In genomic region chr8:85072364-85072929, GRCm38 (mm10) we compare ENCODE assay signal across 9 mouse cellular contexts. TPM values are rescaled to one million over a fixed set of nuclear protein-coding genes. Genes with fewer than 3 reads are reported as not detected.
DNase-seq lines count a peak whose midpoint lies in the region; ATAC-seq and TF ChIP-seq lines count a peak whose summit lies in the region.
"Had no signal": no experiment of that assay in that cellular context is flagged by ENCODE, and none has a peak within 500 bp of the region (broad histone marks: within the 10 kb centered on the region; RNA-seq: fewer than 3 reads in every experiment).

No protein-coding gene starts in this region.

- H3K9me3 ChIP-seq in heart, embryonic 11.5 days (replicated peaks; ENCODE audit: control insufficient read depth, low read length), result no peaks in the 10 kb centered on the region
- no peaks in the 10 kb centered on the region for H3K9me3 ChIP-seq in liver, embryonic 12.5 days (replicated peaks)

- DNase-seq in heart, adult 9 months (ENCODE audit: low spot score in 2 of 2), result no peak
- peak; percentile 77 for DNase-seq in 3T3-L1 (ENCODE audit: low read depth, low spot score)
- no peak for DNase-seq in right cerebral cortex, postnatal 14 days
- DNase-seq in left cerebral cortex, postnatal 14 days (ENCODE audit: low spot score in 2 of 2), result no peak
- DNase-seq in embryo, embryonic 11 days, result no peak

- peak overlapping the region; percentile 96; the same call in 1 of the 2 replicates for H3K27ac ChIP-seq in heart, embryonic 11.5 days (ENCODE audit: low read depth, low read length)
- H3K27ac ChIP-seq in embryonic fibroblast, embryonic 13.5 days (ENCODE audit: insufficient read depth, low read length), result peak overlapping the region; percentile 82
- H3K27ac ChIP-seq in liver, embryonic 12.5 days, result peak overlapping the region; percentile 94

- no peak for TF ChIP-seq POLR2A in embryonic fibroblast, embryonic 13.5 days (IDR thresholded peaks at IDR 0.05; ENCODE audit: low read depth, low read length)

- peak overlapping the region; percentile 97 for H3K9ac ChIP-seq in heart, embryonic 11.5 days (ENCODE audit: low read depth, low read length)
- peak overlapping the region; percentile 93 for H3K9ac ChIP-seq in liver, embryonic 12.5 days

- WGBS in heart, embryonic 11.5 days (ENCODE audit: insufficient replicate concordance), result 31% methylated on average over 9 of the region's 9 CpGs
- WGBS in liver, embryonic 12.5 days (ENCODE audit: insufficient replicate concordance), result 30% methylated on average over 9 of the region's 9 CpGs

- H3K4me1 ChIP-seq in heart, embryonic 11.5 days (ENCODE audit: control insufficient read depth, insufficient read depth, low read length), result peaks cover 8% of the 10 kb centered on the region
- peaks cover 5% of the 10 kb centered on the region; the same call in 1 of the 2 replicates for H3K4me1 ChIP-seq in embryonic fibroblast, embryonic 13.5 days (ENCODE audit: control insufficient read depth, insufficient read depth, low read length)
- H3K4me1 ChIP-seq in liver, embryonic 12.5 days, result peaks cover 65% of the 10 kb centered on the region

- intact Hi-C loops in left cerebral cortex, postnatal 14 days (cut with DNase I), result no loop called here

- H3K36me3 ChIP-seq in heart, embryonic 11.5 days (ENCODE audit: control insufficient read depth, insufficient read depth, low read length), result peaks cover 28% of the 10 kb centered on the region
- H3K36me3 ChIP-seq in liver, embryonic 12.5 days, result peaks cover 44% of the 10 kb centered on the region

- no peak for TF ChIP-seq CTCF in embryonic fibroblast, embryonic 13.5 days (IDR thresholded peaks at IDR 0.05; ENCODE audit: borderline replicate concordance, insufficient read depth, low read length)

- no peaks in the 10 kb centered on the region for H3K27me3 ChIP-seq in heart, embryonic 11.5 days (ENCODE audit: control insufficient read depth, insufficient read depth, low read length)
- 0 out of 2 replicates have a peak, but pooled peaks cover 2% of the 10 kb centered on the region for H3K27me3 ChIP-seq in liver, embryonic 12.5 days (replicated peaks)
- H3K27me3 ChIP-seq: Patski had no signal

- H3K4me2 ChIP-seq in heart, embryonic 11.5 days, result peak overlapping the region; percentile 80
- peak overlapping the region; percentile 78 for H3K4me2 ChIP-seq in liver, embryonic 12.5 days

- no peak for ATAC-seq in heart, embryonic 11.5 days (replicated peaks; ENCODE audit: insufficient number of reproducible peaks, low FRiP score, low TSS enrichment)
- ATAC-seq in liver, embryonic 12.5 days, result no peak

- H3K4me3 ChIP-seq in heart, embryonic 11.5 days (ENCODE audit: low read depth, low read length), result peak overlapping the region; percentile 97
- H3K4me3 ChIP-seq in embryonic fibroblast, embryonic 13.5 days (ENCODE audit: insufficient read depth, low read length), result peak overlapping the region; percentile 85
- peak overlapping the region; percentile 95 for H3K4me3 ChIP-seq in liver, embryonic 12.5 days

RNA-seq across cellular contexts. Expression of gene Dhps, which starts 0.9 kb away (rescaled TPM):
- 57.6 and 60.0 TPM in 2 replicates for polyA plus RNA-seq in heart, embryonic 11.5 days (2014; fragmentation: Nextera tagmentation; extraction: Ambion mirVana)
- 36.1 and 36.7 TPM in 2 replicates for polyA plus RNA-seq in embryonic fibroblast, embryonic 13.5 days (2011; ENCODE audit: insufficient read length, low read depth, missing spikeins)
- 51.6 and 52.3 TPM in 2 replicates for polyA plus RNA-seq in liver, embryonic 12.5 days (2016; fragmentation: Nextera tagmentation; extraction: Ambion mirVana)
- 10 to 100 TPM; 57.9 to 67.6 TPM for total RNA-seq in left cerebral cortex, postnatal 14 days (2021)

RNA-seq across cellular contexts. Expression of gene Gm5741, which starts 4.7 kb away (rescaled TPM):
- 1.5 TPM in 1 of 2 replicates, not detected in the other for polyA plus RNA-seq in heart, embryonic 11.5 days (2014; fragmentation: Nextera tagmentation; extraction: Ambion mirVana)
- not detected in 2 replicates for polyA plus RNA-seq in embryonic fibroblast, embryonic 13.5 days (2011; ENCODE audit: insufficient read length, low read depth, missing spikeins)
- polyA plus RNA-seq in liver, embryonic 12.5 days (2016; fragmentation: Nextera tagmentation; extraction: Ambion mirVana), result 0.80 TPM in 1 of 2 replicates, not detected in the other
- total RNA-seq in left cerebral cortex, postnatal 14 days (2021), result not detected

RNA-seq across cellular contexts. Expression of gene Wdr83os, which starts 8.1 kb away (rescaled TPM):
- polyA plus RNA-seq in heart, embryonic 11.5 days (2014; fragmentation: Nextera tagmentation; extraction: Ambion mirVana), result 120 and 124 TPM in 2 replicates
- polyA plus RNA-seq in embryonic fibroblast, embryonic 13.5 days (2011; ENCODE audit: insufficient read length, low read depth, missing spikeins), result 133 and 144 TPM in 2 replicates
- 80.1 and 87.7 TPM in 2 replicates for polyA plus RNA-seq in liver, embryonic 12.5 days (2016; fragmentation: Nextera tagmentation; extraction: Ambion mirVana)
- 10 to 100 TPM; 52.7 to 53.5 TPM for total RNA-seq in left cerebral cortex, postnatal 14 days (2021)

RNA-seq across cellular contexts. Expression of gene Wdr83, which starts 8.7 kb away (rescaled TPM):
- polyA plus RNA-seq in heart, embryonic 11.5 days (2014; fragmentation: Nextera tagmentation; extraction: Ambion mirVana), result 36.5 and 43.0 TPM in 2 replicates
- polyA plus RNA-seq in embryonic fibroblast, embryonic 13.5 days (2011; ENCODE audit: insufficient read length, low read depth, missing spikeins), result 19.5 and 22.2 TPM in 2 replicates
- polyA plus RNA-seq in liver, embryonic 12.5 days (2016; fragmentation: Nextera tagmentation; extraction: Ambion mirVana), result 30.8 and 33.1 TPM in 2 replicates
- 10 to 100 TPM; 27.5 to 36.1 TPM for total RNA-seq in left cerebral cortex, postnatal 14 days (2021)

RNA-seq across cellular contexts. Expression of gene Man2b1, which starts 10.6 kb away (rescaled TPM):
- 25.1 and 27.3 TPM in 2 replicates for polyA plus RNA-seq in heart, embryonic 11.5 days (2014; fragmentation: Nextera tagmentation; extraction: Ambion mirVana)
- polyA plus RNA-seq in embryonic fibroblast, embryonic 13.5 days (2011; ENCODE audit: insufficient read length, low read depth, missing spikeins), result 45.5 and 51.3 TPM in 2 replicates
- 23.5 and 26.7 TPM in 2 replicates for polyA plus RNA-seq in liver, embryonic 12.5 days (2016; fragmentation: Nextera tagmentation; extraction: Ambion mirVana)
- 10 to 100 TPM; 42.6 to 42.9 TPM for total RNA-seq in left cerebral cortex, postnatal 14 days (2021)
